Mouse (Mus musculus): Measurements from ENCODE around the gene Tmtc1. TPM values are rescaled to one million over a fixed set of nuclear protein-coding genes. Genes with fewer than 3 reads are reported as not detected.

Tmtc1 gene
- total and polyA plus RNA-seq, 2 experiments from 2014 or later, result 2.0 to 29.4 TPM

GRCm38 (mm10) chr6:148211391-148211876, 232.8 kb downstream of the Tmtc1 start:
- DNase-seq (ENCODE audit: low spot score) (no peak), ATAC-seq (ENCODE audit: low FRiP score) (peak; percentile 45)
- Histone ChIP-seq H3K9ac (replicated peaks; ENCODE audit: low read length, poor library complexity, severe bottlenecking) (peak overlapping the region; percentile 98), H3K27me3 (ENCODE audit: insufficient read depth, low read length) (no peaks in the 10 kb centered on the region), H3K4me2 (ENCODE audit: low read depth, low read length, poor library complexity, severe bottlenecking) (peak overlapping the region; percentile 67), H3K36me3 (ENCODE audit: insufficient read depth, low read length) (no peaks in the 10 kb centered on the region), H3K27ac (ENCODE audit: low read depth, low read length) (peak overlapping the region; percentile 87), H3K4me3 (ENCODE audit: low read depth, low read length) (peak overlapping the region; percentile 100), H3K4me1 (ENCODE audit: insufficient read depth, low read length) (0 out of 2 replicates have a peak, but pooled peaks cover 3% of the 10 kb centered on the region), H3K9me3 (ENCODE audit: low read length) (no peaks in the 10 kb centered on the region)
- no peak for TF ChIP-seq CTCF (IDR thresholded peaks at IDR 0.05)
- WGBS, result 1% methylated on average over 51 of the region's 51 CpGs

- H3K36me3 ChIP-seq (ENCODE audit: insufficient read depth, low read length), result peaks cover 14% of the 10 kb centered on the region
- no peak overlapping the region for H3K9ac ChIP-seq (replicated peaks; ENCODE audit: low read length, poor library complexity, severe bottlenecking)
- no peak for TF ChIP-seq CTCF (IDR thresholded peaks at IDR 0.05)
- ATAC-seq (ENCODE audit: low FRiP score), result no peak
- 86% methylated on average over 1 of the region's 1 CpGs for WGBS
- DNase-seq (ENCODE audit: low spot score), result no peak
- H3K4me2 ChIP-seq (ENCODE audit: low read depth, low read length, poor library complexity, severe bottlenecking), result no peak overlapping the region
- H3K27me3 ChIP-seq (ENCODE audit: insufficient read depth, low read length), result no peaks in the 10 kb centered on the region
- no peak overlapping the region for H3K4me3 ChIP-seq (ENCODE audit: low read depth, low read length)
- no peaks in the 10 kb centered on the region for H3K4me1 ChIP-seq (ENCODE audit: insufficient read depth, low read length)
- H3K27ac ChIP-seq (ENCODE audit: low read depth, low read length), result no peak overlapping the region
- H3K9me3 ChIP-seq (ENCODE audit: low read length), result no peaks in the 10 kb centered on the region
Observed at GRCm38 (mm10) chr6:148207522-148207921, 236.7 kb downstream of the Tmtc1 start.

DNA sequence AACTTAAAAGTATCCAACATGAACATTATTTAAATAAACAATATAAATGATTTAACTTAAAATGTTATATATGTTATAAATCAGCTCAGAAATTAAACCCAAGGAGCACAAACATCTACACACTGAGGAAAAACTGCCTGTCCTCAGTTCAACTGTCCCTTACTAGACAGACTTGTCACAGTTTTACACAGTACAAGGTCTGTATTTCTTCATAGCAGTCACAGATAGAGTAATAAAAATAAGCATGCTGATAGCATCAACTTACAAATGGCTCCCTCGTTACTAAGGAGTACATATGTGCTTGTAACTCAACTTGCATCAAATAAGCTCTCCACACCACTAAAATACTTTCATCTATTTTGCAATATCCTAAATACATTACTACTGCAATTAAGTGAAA, 239.1 kb downstream of the Tmtc1 start:
- TF ChIP-seq CTCF (IDR thresholded peaks at IDR 0.05), result no peak
- Histone ChIP-seq H3K27me3 (ENCODE audit: insufficient read depth, low read length) (no peaks in the 10 kb centered on the region), H3K9me3 (ENCODE audit: low read length) (no peaks in the 10 kb centered on the region), H3K9ac (replicated peaks; ENCODE audit: low read length, poor library complexity, severe bottlenecking) (no peak overlapping the region), H3K4me2 (ENCODE audit: low read depth, low read length, poor library complexity, severe bottlenecking) (no peak overlapping the region), H3K4me3 (ENCODE audit: low read depth, low read length) (no peak overlapping the region), H3K4me1 (ENCODE audit: insufficient read depth, low read length) (no peaks in the 10 kb centered on the region), H3K27ac (ENCODE audit: low read depth, low read length) (no peak overlapping the region), H3K36me3 (ENCODE audit: insufficient read depth, low read length) (peaks cover 20% of the 10 kb centered on the region)
- WGBS, result 88% methylated on average over 1 of the region's 1 CpGs
- ATAC-seq (ENCODE audit: low FRiP score) (no peak), DNase-seq (ENCODE audit: low spot score) (no peak)

- ATAC-seq (ENCODE audit: low FRiP score) (no peak), DNase-seq (ENCODE audit: low spot score) (no peak)
- no peak overlapping the region for H3K4me3 ChIP-seq (ENCODE audit: low read depth, low read length)
- H3K4me1 ChIP-seq (ENCODE audit: insufficient read depth, low read length), result no peaks in the 10 kb centered on the region
- H3K36me3 ChIP-seq (ENCODE audit: insufficient read depth, low read length), result peaks cover 40% of the 10 kb centered on the region
- TF ChIP-seq CTCF (IDR thresholded peaks at IDR 0.05), result no peak
- no peaks in the 10 kb centered on the region for H3K27me3 ChIP-seq (ENCODE audit: insufficient read depth, low read length)
- no peak overlapping the region for H3K27ac ChIP-seq (ENCODE audit: low read depth, low read length)
- WGBS, result 96% methylated on average over 3 of the region's 3 CpGs
- no peaks in the 10 kb centered on the region for H3K9me3 ChIP-seq (ENCODE audit: low read length)
- no peak overlapping the region for H3K9ac ChIP-seq (replicated peaks; ENCODE audit: low read length, poor library complexity, severe bottlenecking)
- H3K4me2 ChIP-seq (ENCODE audit: low read depth, low read length, poor library complexity, severe bottlenecking), result no peak overlapping the region
Observed at GRCm38 (mm10) chr6:148199729-148200128, 244.5 kb downstream of the Tmtc1 start.

GRCm38 (mm10) chr6:148199177-148199576, 245.0 kb downstream of the Tmtc1 start:
- WGBS, result 95% methylated on average over 2 of the region's 2 CpGs
- Histone ChIP-seq H3K27ac (ENCODE audit: low read depth, low read length) (no peak overlapping the region), H3K4me3 (ENCODE audit: low read depth, low read length) (no peak overlapping the region), H3K27me3 (ENCODE audit: insufficient read depth, low read length) (no peaks in the 10 kb centered on the region), H3K4me2 (ENCODE audit: low read depth, low read length, poor library complexity, severe bottlenecking) (no peak overlapping the region), H3K9me3 (ENCODE audit: low read length) (no peaks in the 10 kb centered on the region), H3K9ac (replicated peaks; ENCODE audit: low read length, poor library complexity, severe bottlenecking) (no peak overlapping the region), H3K4me1 (ENCODE audit: insufficient read depth, low read length) (no peaks in the 10 kb centered on the region), H3K36me3 (ENCODE audit: insufficient read depth, low read length) (peaks cover 44% of the 10 kb centered on the region)
- TF ChIP-seq CTCF (IDR thresholded peaks at IDR 0.05), result no peak
- ATAC-seq (ENCODE audit: low FRiP score) (no peak), DNase-seq (ENCODE audit: low spot score) (no peak)

- Histone ChIP-seq H3K4me3 (ENCODE audit: low read depth, low read length) (no peak overlapping the region), H3K9ac (replicated peaks; ENCODE audit: low read length, poor library complexity, severe bottlenecking) (no peak overlapping the region), H3K9me3 (ENCODE audit: low read length) (no peaks in the 10 kb centered on the region), H3K27me3 (ENCODE audit: insufficient read depth, low read length) (no peaks in the 10 kb centered on the region), H3K27ac (ENCODE audit: low read depth, low read length) (no peak overlapping the region), H3K4me1 (ENCODE audit: insufficient read depth, low read length) (no peaks in the 10 kb centered on the region), H3K4me2 (ENCODE audit: low read depth, low read length, poor library complexity, severe bottlenecking) (no peak overlapping the region), H3K36me3 (ENCODE audit: insufficient read depth, low read length) (peaks cover 34% of the 10 kb centered on the region)
- ATAC-seq (ENCODE audit: low FRiP score), result no peak
- DNase-seq (ENCODE audit: low spot score), result no peak
- no peak for TF ChIP-seq CTCF (IDR thresholded peaks at IDR 0.05)
- WGBS, result 93% methylated on average over 6 of the region's 6 CpGs
Observed at GRCm38 (mm10) chr6:148193972-148194701, 250.1 kb downstream of the Tmtc1 start.

Measured in midbrain, postnatal 0 days (tissue).